Mouse (Mus musculus): Measurements from ENCODE around the gene 0610010K14Rik. TPM values are rescaled to one million over a fixed set of nuclear protein-coding genes. Genes with fewer than 3 reads are reported as not detected.

0610010K14Rik gene
- total and polyA plus RNA-seq, 2 experiments from 2014 or later = 47.7 to 102 TPM

GRCm38 (mm10) chr11:70212423-70212822, 25.3 kb downstream of the 0610010K14Rik start, which contains the start of gene Slc16a11:
TSS of gene Slc16a11 (plus strand) at chr11:70212752.
- H3K27ac ChIP-seq (ENCODE audit: low read depth) = no peak within 1 kb of the TSS
- H3K4me1 ChIP-seq (ENCODE audit: control insufficient read depth, insufficient read depth) = 0 out of 2 replicates have a peak, but pooled peaks cover 7% of the 10 kb centered on the region
- TF ChIP-seq CTCF (IDR thresholded peaks at IDR 0.05; ENCODE audit: low read depth) (no peak), EP300 (IDR thresholded peaks at IDR 0.05; ENCODE audit: low read depth) (no peak)
- no peaks in the 10 kb centered on the region for H3K36me3 ChIP-seq (replicated peaks; ENCODE audit: control insufficient read depth, insufficient read depth, low read length)
- ATAC-seq (ENCODE audit: insufficient read depth, low read depth) (no peak), DNase-seq (ENCODE audit: low spot score) (no peak)
- no peak within 1 kb of the TSS for H3K9ac ChIP-seq (replicated peaks; ENCODE audit: low read depth, low read length)
- H3K27me3 ChIP-seq (ENCODE audit: control insufficient read depth, insufficient read depth, low read length) = peaks cover 52% of the 10 kb centered on the region
- 56% methylated on average over 6 of the region's 6 CpGs for WGBS
- H3K9me3 ChIP-seq (replicated peaks; ENCODE audit: control insufficient read depth, low read length) = no peaks in the 10 kb centered on the region
- peak within 1 kb of the TSS; percentile 61 for H3K4me2 ChIP-seq (ENCODE audit: low read depth, low read length)
- H3K4me3 ChIP-seq (ENCODE audit: low read depth, low read length) = 0 out of 2 replicates have a peak within 1 kb of the TSS, but pooled peaks have one; percentile 37

GRCm38 (mm10) chr11:70211972-70212371, 25.7 kb downstream of the 0610010K14Rik start:
- no peak for DNase-seq (ENCODE audit: low spot score)

GRCm38 (mm10) chr11:70210681-70211080, 27.0 kb downstream of the 0610010K14Rik start:
- DNase-seq (ENCODE audit: low spot score) = no peak
- ATAC-seq (ENCODE audit: insufficient read depth, low read depth) = no peak
- no peaks in the 10 kb centered on the region for H3K36me3 ChIP-seq (replicated peaks; ENCODE audit: control insufficient read depth, insufficient read depth, low read length)
- H3K4me3 ChIP-seq (ENCODE audit: low read depth, low read length) = no peak overlapping the region
- 0 out of 2 replicates have a peak, but pooled peaks cover 7% of the 10 kb centered on the region for H3K4me1 ChIP-seq (ENCODE audit: control insufficient read depth, insufficient read depth)
- 84% methylated on average over 2 of the region's 2 CpGs for WGBS
- H3K27ac ChIP-seq (ENCODE audit: low read depth) = no peak overlapping the region
- H3K9ac ChIP-seq (replicated peaks; ENCODE audit: low read depth, low read length) = no peak overlapping the region
- H3K27me3 ChIP-seq (ENCODE audit: control insufficient read depth, insufficient read depth, low read length) = peaks cover 42% of the 10 kb centered on the region
- no peaks in the 10 kb centered on the region for H3K9me3 ChIP-seq (replicated peaks; ENCODE audit: control insufficient read depth, low read length)
- TF ChIP-seq EP300 (IDR thresholded peaks at IDR 0.05; ENCODE audit: low read depth) (no peak), CTCF (IDR thresholded peaks at IDR 0.05; ENCODE audit: low read depth) (no peak)
- no peak overlapping the region for H3K4me2 ChIP-seq (ENCODE audit: low read depth, low read length)

More at GRCm38 (mm10) chr11:70211972-70212371, 25.7 kb downstream of the 0610010K14Rik start:
- Histone ChIP-seq H3K36me3 (replicated peaks; ENCODE audit: control insufficient read depth, insufficient read depth, low read length) (no peaks in the 10 kb centered on the region), H3K27ac (ENCODE audit: low read depth) (no peak overlapping the region), H3K4me2 (ENCODE audit: low read depth, low read length) (no peak overlapping the region), H3K9me3 (replicated peaks; ENCODE audit: control insufficient read depth, low read length) (no peaks in the 10 kb centered on the region), H3K4me1 (ENCODE audit: control insufficient read depth, insufficient read depth) (0 out of 2 replicates have a peak, but pooled peaks cover 7% of the 10 kb centered on the region), H3K4me3 (ENCODE audit: low read depth, low read length) (no peak overlapping the region), H3K27me3 (ENCODE audit: control insufficient read depth, insufficient read depth, low read length) (peaks cover 52% of the 10 kb centered on the region), H3K9ac (replicated peaks; ENCODE audit: low read depth, low read length) (no peak overlapping the region)
- 61% methylated on average over 6 of the region's 6 CpGs for WGBS
- ATAC-seq (ENCODE audit: insufficient read depth, low read depth) = no peak
- TF ChIP-seq CTCF (IDR thresholded peaks at IDR 0.05; ENCODE audit: low read depth) = no peak
- TF ChIP-seq EP300 (IDR thresholded peaks at IDR 0.05; ENCODE audit: low read depth) = no peak

GRCm38 (mm10) chr11:70208778-70209388, 28.8 kb downstream of the 0610010K14Rik start:
- H3K36me3 ChIP-seq (replicated peaks; ENCODE audit: control insufficient read depth, insufficient read depth, low read length) = no peaks in the 10 kb centered on the region
- TF ChIP-seq CTCF (IDR thresholded peaks at IDR 0.05; ENCODE audit: low read depth) (no peak), EP300 (IDR thresholded peaks at IDR 0.05; ENCODE audit: low read depth) (no peak)
- H3K27me3 ChIP-seq (ENCODE audit: control insufficient read depth, insufficient read depth, low read length) = peaks cover 24% of the 10 kb centered on the region
- no peak overlapping the region for H3K4me3 ChIP-seq (ENCODE audit: low read depth, low read length)
- DNase-seq (ENCODE audit: low spot score) = no peak
- 54% methylated on average over 5 of the region's 5 CpGs for WGBS
- no peak overlapping the region for H3K9ac ChIP-seq (replicated peaks; ENCODE audit: low read depth, low read length)
- no peak overlapping the region for H3K4me2 ChIP-seq (ENCODE audit: low read depth, low read length)
- H3K9me3 ChIP-seq (replicated peaks; ENCODE audit: control insufficient read depth, low read length) = no peaks in the 10 kb centered on the region
- no peak overlapping the region for H3K27ac ChIP-seq (ENCODE audit: low read depth)
- ATAC-seq (ENCODE audit: insufficient read depth, low read depth) = no peak
- H3K4me1 ChIP-seq (ENCODE audit: control insufficient read depth, insufficient read depth) = 0 out of 2 replicates have a peak, but pooled peaks cover 4% of the 10 kb centered on the region

- H3K4me1 ChIP-seq (ENCODE audit: control insufficient read depth, insufficient read depth) = no peaks in the 10 kb centered on the region
- ATAC-seq (ENCODE audit: insufficient read depth, low read depth) (0 out of 2 replicates have a peak, but pooled peaks have one; percentile 44), DNase-seq (ENCODE audit: low spot score) (no peak)
- H3K27me3 ChIP-seq (ENCODE audit: control insufficient read depth, insufficient read depth, low read length) = peaks cover 9% of the 10 kb centered on the region
- no peaks in the 10 kb centered on the region for H3K36me3 ChIP-seq (replicated peaks; ENCODE audit: control insufficient read depth, insufficient read depth, low read length)
- no peaks in the 10 kb centered on the region for H3K9me3 ChIP-seq (replicated peaks; ENCODE audit: control insufficient read depth, low read length)
- TF ChIP-seq EP300 (IDR thresholded peaks at IDR 0.05; ENCODE audit: low read depth) (no peak), CTCF (IDR thresholded peaks at IDR 0.05; ENCODE audit: low read depth) (no peak)
- WGBS = 53% methylated on average over 7 of the region's 7 CpGs
- H3K9ac ChIP-seq (replicated peaks; ENCODE audit: low read depth, low read length) = no peak overlapping the region
- H3K4me3 ChIP-seq (ENCODE audit: low read depth, low read length) = no peak overlapping the region
- no peak overlapping the region for H3K4me2 ChIP-seq (ENCODE audit: low read depth, low read length)
- H3K27ac ChIP-seq (ENCODE audit: low read depth) = no peak overlapping the region
Measured at GRCm38 (mm10) chr11:70207283-70207682, 30.4 kb downstream of the 0610010K14Rik start.
